Mouse (Mus musculus) right cerebral cortex, postnatal 10 days (tissue): ENCODE data around the gene Acap3.
A peak's percentile ranks its signal among the peaks of the same experiment; 100 is the strongest.

Source experiments
- DNase-seq, 2 experiments: peaks; one replicate each; pipeline ENCODE4 v3.0.0; 2021; ENCODE audit warnings: low spot score in 2 of 2

Acap3 gene

DNA sequence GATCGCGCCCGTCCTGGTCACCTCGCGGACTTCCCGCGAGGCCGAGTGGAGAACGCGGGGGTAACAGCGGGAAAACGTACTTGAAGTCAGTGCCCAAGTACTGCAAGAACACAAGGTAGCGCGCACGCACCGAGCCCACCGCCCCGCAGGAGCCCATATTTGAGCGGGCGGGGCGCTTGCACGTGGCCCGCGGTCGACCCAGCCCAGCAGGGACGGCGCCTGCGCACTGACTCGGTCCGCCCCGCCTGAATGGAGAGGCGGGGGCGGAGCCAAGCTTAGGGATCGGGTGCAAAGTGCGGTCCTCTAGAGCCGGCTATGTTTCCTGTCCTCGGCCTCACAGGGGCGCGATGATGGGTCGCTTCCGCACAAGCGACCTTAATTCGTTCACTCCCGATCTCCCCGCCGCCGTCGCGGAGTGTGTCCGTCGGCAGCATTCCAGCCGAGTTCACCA, at the start of gene Acap3, which contains the start of gene Pusl1:
Gene Acap3, plus strand, starts transcription at position 272 of the 451 bp plus-strand sequence.
Gene Pusl1, minus strand, starts transcription at position 231 of the 451 bp plus-strand sequence.
- DNase-seq: peak; percentile 98

DNA sequence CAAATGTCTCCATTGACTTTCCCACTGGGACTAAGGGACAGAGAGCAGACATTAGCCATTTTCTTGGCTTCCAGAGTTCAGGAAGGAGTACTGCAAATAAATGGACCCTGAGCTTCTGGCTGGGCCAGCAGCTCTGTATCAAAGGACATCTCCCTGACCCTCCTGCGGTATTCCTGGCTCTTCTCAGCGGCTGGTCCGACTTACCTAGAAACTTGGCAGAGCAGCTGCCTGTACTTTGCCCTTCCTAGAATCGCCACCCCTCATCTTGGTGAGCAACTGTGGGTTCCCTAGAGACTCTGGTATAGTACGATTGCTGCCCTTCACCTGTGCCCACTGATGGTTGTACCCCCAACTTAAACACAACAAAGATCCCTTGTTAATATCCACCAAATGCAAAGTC, 48.4 kb upstream of the Acap3 start:
- no peak for DNase-seq

- DNase-seq: peak; percentile 92 to 96
Observed at GRCm38 (mm10) chr4:155846871-155847578, 44.6 kb upstream of the Acap3 start, which contains the start of gene Dvl1. Gene Dvl1, plus strand, starts transcription at chr4:155847402.

DNA sequence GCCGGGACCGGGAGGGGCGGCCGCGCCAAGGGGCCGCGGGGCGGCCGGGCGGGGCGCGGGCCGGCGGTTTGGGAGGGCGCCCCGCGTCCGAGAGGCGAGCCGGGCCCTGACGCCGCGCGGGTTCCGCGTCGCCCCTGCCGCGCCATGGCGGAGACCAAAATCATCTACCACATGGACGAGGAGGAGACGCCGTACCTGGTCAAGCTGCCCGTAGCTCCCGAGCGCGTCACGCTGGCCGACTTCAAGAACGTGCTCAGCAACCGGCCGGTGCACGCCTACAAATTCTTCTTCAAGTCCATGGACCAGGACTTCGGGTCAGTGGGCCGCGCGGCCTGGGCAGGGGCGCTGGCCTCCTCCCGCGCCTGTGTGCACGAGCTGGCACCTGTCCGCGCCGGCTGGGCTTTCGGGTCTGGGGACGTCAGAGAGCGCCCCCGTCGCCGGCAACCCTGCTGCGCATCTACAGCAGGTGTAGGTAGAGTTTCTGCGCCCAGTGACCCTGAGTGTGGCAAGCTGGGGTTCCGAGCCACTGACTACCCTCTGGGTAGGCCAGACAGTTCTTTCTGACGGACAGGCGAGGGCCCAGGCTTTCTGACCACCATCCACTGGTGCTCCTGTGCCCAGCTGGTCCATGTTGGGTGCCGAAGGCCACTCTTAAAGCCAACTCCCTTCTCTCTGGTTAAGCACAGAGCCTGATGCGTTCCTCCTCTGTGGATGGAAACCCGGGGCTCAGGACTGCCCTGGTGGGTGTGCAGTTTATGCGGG, 43.9 kb upstream of the Acap3 start:
- DNase-seq: peak; percentile 59 to 71

DNA sequence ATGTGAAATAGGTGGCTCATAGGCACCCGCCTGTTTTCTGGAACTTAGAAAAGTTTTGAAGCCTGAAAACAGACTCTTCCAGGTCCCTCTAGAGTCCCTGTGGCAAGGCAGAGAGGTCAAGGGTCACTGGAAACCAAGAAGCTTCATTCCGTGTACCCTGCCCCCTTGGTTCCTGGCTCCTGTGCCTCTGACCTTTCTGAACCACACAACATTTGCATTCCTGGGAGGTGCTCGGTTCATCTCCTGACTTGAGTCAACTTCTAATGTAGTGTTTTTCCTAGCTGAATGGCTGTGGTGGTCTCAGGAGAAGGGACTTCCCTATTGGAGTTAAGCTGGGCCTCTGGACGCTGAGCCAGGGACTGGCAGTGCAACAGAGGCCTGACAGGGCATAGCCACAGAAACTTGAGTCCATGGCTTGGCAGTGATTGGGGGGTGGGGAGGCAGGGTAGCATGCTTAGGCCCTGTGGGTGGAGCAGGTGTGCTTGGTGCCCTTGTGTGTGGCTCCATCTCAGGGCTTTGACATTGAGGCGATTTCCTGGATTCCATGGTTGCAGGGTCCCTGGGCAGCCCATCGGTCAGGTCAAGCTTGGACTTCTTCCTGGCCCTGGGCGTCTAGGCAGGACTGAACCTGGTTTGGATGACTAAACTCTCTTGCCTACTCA, 43.1 kb upstream of the Acap3 start:
- DNase-seq: no peak

- DNase-seq: no peak
Observed at GRCm38 (mm10) chr4:155849391-155849790, 42.2 kb upstream of the Acap3 start.

GRCm38 (mm10) chr4:155849792-155850451, 41.7 kb upstream of the Acap3 start:
- no peak for DNase-seq

- DNase-seq: no peak
Observed at GRCm38 (mm10) chr4:155851368-155851767, 40.3 kb upstream of the Acap3 start.

DNA sequence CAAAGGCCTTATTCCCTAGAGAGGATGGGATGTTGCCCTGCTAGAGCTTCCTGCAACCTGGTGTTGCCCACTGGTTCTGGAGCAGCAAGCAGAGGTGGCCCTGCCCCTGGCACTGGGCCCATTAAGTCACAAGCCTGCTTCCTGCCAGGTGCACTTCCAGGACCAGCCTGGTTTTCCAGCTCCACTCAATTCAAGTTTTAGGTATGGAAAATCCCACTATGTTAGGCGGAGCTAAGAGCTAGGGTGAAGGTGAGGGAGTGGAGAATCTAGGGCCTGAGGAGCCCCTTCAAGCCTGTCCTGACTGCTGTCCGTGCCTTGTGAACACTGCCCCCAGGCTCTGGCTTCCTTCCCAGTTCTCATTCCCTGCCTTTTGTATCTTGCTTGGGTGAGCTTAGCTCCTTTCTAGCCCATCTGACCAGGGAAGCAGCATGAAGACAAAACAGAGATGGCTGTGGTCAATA, 39.6 kb upstream of the Acap3 start:
- DNase-seq: no peak

DNA sequence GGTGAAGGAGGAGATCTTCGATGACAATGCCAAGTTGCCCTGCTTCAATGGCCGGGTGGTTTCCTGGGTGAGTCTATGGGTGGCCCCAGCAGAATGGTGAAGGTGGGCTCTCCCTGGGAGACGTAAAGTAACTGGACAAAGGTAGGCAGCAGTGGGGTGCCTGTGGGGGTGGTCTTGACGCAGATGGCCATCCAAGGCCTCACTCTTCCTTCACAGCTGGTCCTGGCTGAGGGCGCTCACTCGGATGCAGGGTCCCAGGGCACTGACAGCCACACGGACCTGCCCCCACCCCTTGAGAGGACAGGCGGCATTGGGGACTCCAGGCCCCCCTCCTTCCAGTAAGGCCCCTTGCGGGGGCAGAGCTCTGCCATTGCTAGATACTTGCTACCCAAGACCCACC, 38.2 kb upstream of the Acap3 start:
- no peak for DNase-seq

GRCm38 (mm10) chr4:155854991-155855390, 36.6 kb upstream of the Acap3 start:
- DNase-seq: no peak

DNA sequence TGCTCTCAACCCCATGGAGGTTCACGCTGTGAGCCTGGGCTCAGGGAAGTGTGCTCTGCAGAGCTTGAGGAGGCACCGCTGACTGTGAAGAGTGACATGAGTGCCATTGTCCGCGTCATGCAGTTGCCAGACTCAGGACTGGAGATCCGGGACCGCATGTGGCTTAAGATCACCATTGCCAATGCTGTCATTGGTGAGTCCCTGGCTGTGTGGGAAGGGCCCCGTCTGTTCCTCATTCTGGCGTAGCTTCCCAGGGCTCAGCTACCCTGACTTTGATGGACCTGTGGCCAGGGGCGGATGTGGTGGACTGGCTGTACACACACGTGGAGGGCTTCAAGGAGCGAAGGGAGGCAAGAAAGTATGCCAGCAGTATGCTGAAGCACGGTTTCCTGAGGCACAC, 35.6 kb upstream of the Acap3 start:
- no peak for DNase-seq

- DNase-seq: no peak
Observed at GRCm38 (mm10) chr4:155856881-155857280, 34.7 kb upstream of the Acap3 start.

GRCm38 (mm10) chr4:155859318-155859717, 32.3 kb upstream of the Acap3 start:
- DNase-seq: peak in 1 of 2 experiments; percentile 53

DNA sequence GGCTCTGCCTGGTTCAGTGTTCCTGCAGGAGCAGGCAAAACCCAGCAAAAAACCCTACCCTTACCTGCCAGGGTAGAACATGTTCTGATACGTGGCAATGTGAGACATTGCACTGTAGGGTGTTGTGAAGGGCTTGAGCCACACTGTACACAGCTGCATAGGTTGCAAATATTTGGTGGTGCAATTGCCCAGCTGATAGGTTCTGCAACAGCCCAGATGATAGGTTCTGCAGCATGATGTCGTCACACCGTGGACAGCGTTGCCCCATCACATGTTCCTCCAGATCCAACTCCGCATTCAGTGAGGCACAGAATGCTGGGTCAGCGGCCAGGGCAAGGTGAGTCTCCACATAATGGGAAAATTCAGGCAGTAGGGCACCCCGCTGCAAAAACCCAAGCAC, 29.8 kb upstream of the Acap3 start:
- no peak for DNase-seq

GRCm38 (mm10) chr4:155863001-155863400, 28.6 kb upstream of the Acap3 start, which contains the start of gene Tas1r3:
Gene Tas1r3, minus strand, starts transcription at chr4:155863362.
- DNase-seq: no peak

DNA sequence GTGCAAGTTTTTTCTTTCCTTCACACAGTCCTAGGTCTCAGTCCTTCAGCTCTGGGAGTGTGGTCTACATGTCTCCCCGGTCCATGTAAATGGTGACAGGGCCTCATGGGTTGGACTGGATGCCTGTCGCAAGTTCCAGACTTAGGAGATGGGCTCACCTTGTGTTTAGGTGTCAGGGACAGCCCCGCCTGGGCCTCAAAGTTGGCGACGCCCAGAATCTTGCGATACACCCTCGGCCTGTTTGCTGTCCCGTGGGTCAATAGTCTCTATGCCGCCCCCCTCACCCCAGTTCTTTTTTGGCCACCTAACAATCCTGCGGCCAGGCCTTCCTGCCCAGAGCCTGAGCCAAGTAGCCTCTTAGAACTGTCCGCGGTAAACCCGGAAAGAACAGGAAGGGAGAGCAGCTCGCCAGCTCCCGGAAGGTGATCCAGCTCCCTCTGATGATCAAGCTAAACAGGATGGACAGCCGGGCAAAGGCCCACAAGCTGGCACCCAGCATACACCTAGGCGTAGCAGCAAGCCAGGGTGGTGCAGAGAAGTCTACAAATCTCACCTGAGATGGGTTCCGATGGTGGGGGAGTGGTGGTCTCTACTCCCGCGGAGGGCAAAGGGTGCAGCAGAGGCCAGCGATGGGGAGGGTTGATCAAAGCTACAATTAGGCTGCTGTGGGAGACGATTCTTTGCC, 22.9 kb upstream of the Acap3 start:
- no peak for DNase-seq

DNA sequence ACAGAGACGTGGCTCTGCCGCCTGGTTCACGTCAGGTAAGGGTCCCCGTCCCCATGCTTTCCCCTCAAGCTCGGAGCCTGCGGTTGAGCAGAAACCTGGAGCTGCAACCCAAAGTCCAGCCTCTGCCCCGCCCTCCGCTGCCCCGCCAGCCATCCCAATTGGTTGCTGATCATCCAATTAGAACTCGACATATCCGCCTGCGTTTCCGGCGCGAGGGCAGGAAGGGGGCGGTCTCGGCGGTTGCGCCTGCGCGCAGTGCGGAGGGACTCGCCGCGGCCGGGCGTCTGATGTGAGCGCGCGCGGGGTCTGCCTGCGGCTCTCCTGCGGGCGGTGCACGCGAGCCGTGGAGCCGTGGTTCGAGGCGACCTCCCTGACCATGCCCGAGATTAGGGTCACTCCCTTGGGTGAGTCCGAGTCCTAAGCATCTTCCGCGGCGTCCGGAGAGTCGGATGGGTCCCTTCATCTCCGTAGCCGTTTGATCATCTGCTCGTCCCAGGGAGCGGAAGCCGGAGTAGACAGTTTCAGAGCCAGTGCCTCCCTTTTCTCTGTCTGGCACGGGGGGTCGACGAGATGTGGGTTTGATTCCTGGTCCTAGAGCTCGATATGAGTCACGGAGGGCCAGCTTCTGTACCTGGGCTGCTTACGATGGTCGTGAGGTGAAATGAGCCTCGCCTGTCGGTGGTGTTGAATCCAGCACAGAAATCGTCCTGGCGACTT, 22.1 kb upstream of the Acap3 start, which contains the start of the genes Cptp and Ints11:
Gene Cptp, minus strand, starts transcription at position 124 of the 717 bp plus-strand sequence.
Gene Ints11, plus strand, starts transcription at position 230 of the 717 bp plus-strand sequence.
- peak; percentile 98 for DNase-seq

DNA sequence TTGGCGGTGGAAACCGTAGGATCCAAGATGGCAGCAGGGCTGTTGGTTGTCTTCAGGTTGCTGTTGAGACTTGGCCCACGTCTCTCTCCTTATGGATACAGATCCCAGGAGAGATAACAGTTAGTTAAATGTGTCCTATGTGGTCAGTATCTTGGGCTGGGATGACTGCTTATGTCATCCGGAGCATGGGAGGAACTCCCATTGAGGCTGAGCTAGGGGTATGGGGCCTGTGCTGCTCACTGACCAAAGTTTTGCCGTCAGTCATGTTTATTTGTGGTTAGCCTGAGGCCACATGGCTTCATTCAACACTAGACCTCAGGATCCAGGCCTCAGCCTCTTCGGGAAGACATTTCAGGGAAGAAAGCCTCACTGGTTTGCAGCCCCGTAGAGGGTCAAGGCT, 20.2 kb upstream of the Acap3 start:
- no peak for DNase-seq

GRCm38 (mm10) chr4:155883587-155883986, 8.0 kb upstream of the Acap3 start:
- DNase-seq: no peak
